Mouse (Mus musculus): ENCODE results near the gene Ush2a. TPM values are rescaled to one million over a fixed set of nuclear protein-coding genes. Genes with fewer than 3 reads are reported as not detected.

The Ush2a gene
- total and polyA plus RNA-seq, 2 experiments, result under 0.01 TPM

- no peaks in the 10 kb centered on the region for H3K79me2 ChIP-seq (ENCODE audit: control insufficient read depth, insufficient read depth, low read length)
- TF ChIP-seq CTCF (IDR thresholded peaks at IDR 0.05; ENCODE audit: low read depth, low read length), result no peak
- TF ChIP-seq POLR2A (IDR thresholded peaks at IDR 0.05; ENCODE audit: extremely low read depth, insufficient read depth, low read length), result no peak
- 92% methylated on average over 11 of the region's 11 CpGs for WGBS
These were observed 685.0 kb downstream of the Ush2a start for GRCm38 (mm10) chr1:188946849-188947248.

GRCm38 (mm10) chr1:188947794-188948193 is 686.0 kb downstream of the Ush2a start:
- DNase-seq (ENCODE audit: extremely low read depth, low read depth, low spot score), result peak; percentile 7
- 59% methylated on average over 5 of the region's 5 CpGs for WGBS

More at GRCm38 (mm10) chr1:188946849-188947248, 685.0 kb downstream of the Ush2a start:
- H3K9ac ChIP-seq (ENCODE audit: low read depth, low read length), result no peak overlapping the region
- H3K36me3 ChIP-seq (ENCODE audit: control insufficient read depth, insufficient read depth, low read length), result no peaks in the 10 kb centered on the region
- no peak overlapping the region for H3K27ac ChIP-seq (replicated peaks; ENCODE audit: insufficient read depth, low read depth, low read length)
- DNase-seq (ENCODE audit: extremely low read depth, low read depth, low spot score), result no peak
- H3K4me1 ChIP-seq (ENCODE audit: control insufficient read depth, insufficient read depth, low read length), result no peaks in the 10 kb centered on the region
- no peak overlapping the region for H3K4me3 ChIP-seq (ENCODE audit: insufficient read depth, low read depth, low read length)
- no peaks in the 10 kb centered on the region for H3K27me3 ChIP-seq (ENCODE audit: control insufficient read depth, insufficient read depth, low read length)

GRCm38 (mm10) chr1:188948276-188948675 is 686.5 kb downstream of the Ush2a start:
- WGBS, result 63% methylated on average over 9 of the region's 9 CpGs
- H3K4me3 ChIP-seq (ENCODE audit: insufficient read depth, low read depth, low read length), result no peak overlapping the region
- no peak for TF ChIP-seq CTCF (IDR thresholded peaks at IDR 0.05; ENCODE audit: low read depth, low read length)
- TF ChIP-seq POLR2A (IDR thresholded peaks at IDR 0.05; ENCODE audit: extremely low read depth, insufficient read depth, low read length), result no peak

More at GRCm38 (mm10) chr1:188947794-188948193, 686.0 kb downstream of the Ush2a start:
- H3K4me1 ChIP-seq (ENCODE audit: control insufficient read depth, insufficient read depth, low read length), result no peaks in the 10 kb centered on the region
- no peaks in the 10 kb centered on the region for H3K27me3 ChIP-seq (ENCODE audit: control insufficient read depth, insufficient read depth, low read length)
- no peak for TF ChIP-seq POLR2A (IDR thresholded peaks at IDR 0.05; ENCODE audit: extremely low read depth, insufficient read depth, low read length)
- TF ChIP-seq CTCF (IDR thresholded peaks at IDR 0.05; ENCODE audit: low read depth, low read length), result peak; percentile 62
- H3K4me3 ChIP-seq (ENCODE audit: insufficient read depth, low read depth, low read length), result no peak overlapping the region
- H3K36me3 ChIP-seq (ENCODE audit: control insufficient read depth, insufficient read depth, low read length), result no peaks in the 10 kb centered on the region
- no peak overlapping the region for H3K27ac ChIP-seq (replicated peaks; ENCODE audit: insufficient read depth, low read depth, low read length)
- H3K9ac ChIP-seq (ENCODE audit: low read depth, low read length), result no peak overlapping the region
- no peaks in the 10 kb centered on the region for H3K79me2 ChIP-seq (ENCODE audit: control insufficient read depth, insufficient read depth, low read length)

GRCm38 (mm10) chr1:188951091-188951490 is 689.3 kb downstream of the Ush2a start:
- Histone ChIP-seq H3K79me2 (ENCODE audit: control insufficient read depth, insufficient read depth, low read length) (no peaks in the 10 kb centered on the region), H3K27ac (replicated peaks; ENCODE audit: insufficient read depth, low read depth, low read length) (no peak overlapping the region), H3K9ac (ENCODE audit: low read depth, low read length) (no peak overlapping the region), H3K27me3 (ENCODE audit: control insufficient read depth, insufficient read depth, low read length) (no peaks in the 10 kb centered on the region), H3K4me3 (ENCODE audit: insufficient read depth, low read depth, low read length) (no peak overlapping the region), H3K4me1 (ENCODE audit: control insufficient read depth, insufficient read depth, low read length) (no peaks in the 10 kb centered on the region), H3K36me3 (ENCODE audit: control insufficient read depth, insufficient read depth, low read length) (no peaks in the 10 kb centered on the region)
- TF ChIP-seq POLR2A (IDR thresholded peaks at IDR 0.05; ENCODE audit: extremely low read depth, insufficient read depth, low read length), result no peak
- TF ChIP-seq CTCF (IDR thresholded peaks at IDR 0.05; ENCODE audit: low read depth, low read length), result no peak
- 83% methylated on average over 6 of the region's 6 CpGs for WGBS
- no peak for DNase-seq (ENCODE audit: extremely low read depth, low read depth, low spot score)

More at GRCm38 (mm10) chr1:188948276-188948675, 686.5 kb downstream of the Ush2a start:
- Histone ChIP-seq H3K79me2 (ENCODE audit: control insufficient read depth, insufficient read depth, low read length) (no peaks in the 10 kb centered on the region), H3K27ac (replicated peaks; ENCODE audit: insufficient read depth, low read depth, low read length) (no peak overlapping the region), H3K36me3 (ENCODE audit: control insufficient read depth, insufficient read depth, low read length) (no peaks in the 10 kb centered on the region), H3K9ac (ENCODE audit: low read depth, low read length) (no peak overlapping the region), H3K27me3 (ENCODE audit: control insufficient read depth, insufficient read depth, low read length) (no peaks in the 10 kb centered on the region), H3K4me1 (ENCODE audit: control insufficient read depth, insufficient read depth, low read length) (no peaks in the 10 kb centered on the region)
- no peak for DNase-seq (ENCODE audit: extremely low read depth, low read depth, low spot score)

- Histone ChIP-seq H3K27ac (replicated peaks; ENCODE audit: insufficient read depth, low read depth, low read length) (no peak overlapping the region), H3K27me3 (ENCODE audit: control insufficient read depth, insufficient read depth, low read length) (no peaks in the 10 kb centered on the region), H3K36me3 (ENCODE audit: control insufficient read depth, insufficient read depth, low read length) (no peaks in the 10 kb centered on the region), H3K9ac (ENCODE audit: low read depth, low read length) (no peak overlapping the region), H3K4me1 (ENCODE audit: control insufficient read depth, insufficient read depth, low read length) (no peaks in the 10 kb centered on the region), H3K79me2 (ENCODE audit: control insufficient read depth, insufficient read depth, low read length) (no peaks in the 10 kb centered on the region), H3K4me3 (ENCODE audit: insufficient read depth, low read depth, low read length) (no peak overlapping the region)
- DNase-seq (ENCODE audit: extremely low read depth, low read depth, low spot score), result no peak
- TF ChIP-seq POLR2A (IDR thresholded peaks at IDR 0.05; ENCODE audit: extremely low read depth, insufficient read depth, low read length), result no peak
- no peak for TF ChIP-seq CTCF (IDR thresholded peaks at IDR 0.05; ENCODE audit: low read depth, low read length)
- WGBS, result 93% methylated on average over 4 of the region's 4 CpGs
These were observed 690.7 kb downstream of the Ush2a start for GRCm38 (mm10) chr1:188952501-188952900.

GRCm38 (mm10) chr1:188973078-188973477 is 711.3 kb downstream of the Ush2a start:
- Histone ChIP-seq H3K27me3 (ENCODE audit: control insufficient read depth, insufficient read depth, low read length) (no peaks in the 10 kb centered on the region), H3K36me3 (ENCODE audit: control insufficient read depth, insufficient read depth, low read length) (peaks cover 39% of the 10 kb centered on the region), H3K4me3 (ENCODE audit: insufficient read depth, low read depth, low read length) (no peak overlapping the region), H3K4me1 (ENCODE audit: control insufficient read depth, insufficient read depth, low read length) (no peaks in the 10 kb centered on the region), H3K79me2 (ENCODE audit: control insufficient read depth, insufficient read depth, low read length) (no peaks in the 10 kb centered on the region), H3K27ac (replicated peaks; ENCODE audit: insufficient read depth, low read depth, low read length) (no peak overlapping the region), H3K9ac (ENCODE audit: low read depth, low read length) (no peak overlapping the region)
- DNase-seq (ENCODE audit: extremely low read depth, low read depth, low spot score), result no peak
- no peak for TF ChIP-seq CTCF (IDR thresholded peaks at IDR 0.05; ENCODE audit: low read depth, low read length)
- no peak for TF ChIP-seq POLR2A (IDR thresholded peaks at IDR 0.05; ENCODE audit: extremely low read depth, insufficient read depth, low read length)
- WGBS, result 99% methylated on average over 6 of the region's 6 CpGs
